Mouse (Mus musculus) olfactory bulb, adult 2 months (tissue): ENCODE results near the gene Gm21119.
"Not testable (repeated sequence)": the region's sequence is repeated elsewhere in the genome, so short reads cannot be mapped to it uniquely, and the experiment has no call there.

Experiments
- CTCF ChIP-seq: fragments of 200-500 bp; IDR thresholded peaks from 2 replicates; pipeline ENCODE4 v1.5.1; 2012; ENCODE audit warnings: low read depth, mild to moderate bottlenecking, low read length, moderate library complexity; ENCODE audit not compliant: insufficient read depth
- POLR2A ChIP-seq: fragments of 200-500 bp; IDR thresholded peaks from 2 replicates; pipeline ENCODE4 v1.6.1; 2012; ENCODE audit warnings: mild to moderate bottlenecking, low read depth, low read length, moderate library complexity; ENCODE audit not compliant: insufficient read depth

- TF ChIP-seq CTCF, POLR2A: not testable (repeated sequence)
Measured at GRCm38 (mm10) chr8:20612721-20613120, 2.0 kb upstream of the Gm21119 start.
